Mouse (Mus musculus) embryonic facial prominence, embryonic 15.5 days (tissue): ENCODE measurements around the gene Prrt1. TPM values are rescaled to one million over a fixed set of nuclear protein-coding genes. Genes with fewer than 3 reads are reported as not detected.

Source experiments
- ATAC-seq: fragments of 200-750 bp; cut with Nextera tagmentation; 2 replicates; pipeline ENCODE4 v1.8.0; 2017; ENCODE audit warnings: low read depth, moderate TSS enrichment; ENCODE audit not compliant: insufficient number of reproducible peaks, low FRiP score, low TSS enrichment
- H3K27ac ChIP-seq: fragments of 300-500 bp; sonication (generic); replicated peaks from 2 replicates; pipeline ENCODE4 v1.5.1; 2015; ENCODE audit warnings: mild to moderate bottlenecking, inconsistent platforms
- H3K27me3 ChIP-seq: fragments of 300-500 bp; sonication (generic); 2 replicates; pipeline ENCODE4 v1.6.1; 2015; ENCODE audit warnings: inconsistent platforms
- H3K36me3 ChIP-seq: fragments of 300-500 bp; sonication (generic); 2 replicates; pipeline ENCODE4 v1.6.1; 2015; ENCODE audit warnings: mild to moderate bottlenecking, inconsistent platforms
- H3K4me1 ChIP-seq: fragments of 300-500 bp; sonication (generic); 2 replicates; pipeline ENCODE4 v1.6.1; 2015; ENCODE audit warnings: inconsistent platforms
- H3K4me2 ChIP-seq: fragments of 300-500 bp; sonication (generic); replicated peaks from 2 replicates; pipeline ENCODE4 v1.6.1; 2015; ENCODE audit warnings: mild to moderate bottlenecking, inconsistent platforms
- H3K4me3 ChIP-seq: fragments of 300-500 bp; sonication (generic); replicated peaks from 2 replicates; pipeline ENCODE4 v1.5.1; 2015; ENCODE audit warnings: mild to moderate bottlenecking, inconsistent platforms
- H3K9ac ChIP-seq: fragments of 300-500 bp; sonication (generic); 2 replicates; pipeline ENCODE4 v1.6.1; 2015; ENCODE audit warnings: inconsistent platforms
- H3K9me3 ChIP-seq: fragments of 300-500 bp; sonication (generic); replicated peaks from 2 replicates; pipeline ENCODE4 v1.6.1; 2016; ENCODE audit warnings: inconsistent platforms
- WGBS: fragments of 180-500 bp; shearing (Covaris S2); methylation state at CpG from one replicate; pipeline ENCODE4 v1.1.7; 2015; 5-methylcytosine and 5-hydroxymethylcytosine counted together
- polyA plus RNA-seq: library from polyadenylated mRNA; unstranded; fragments of >200 nt; fragmentation: Nextera tagmentation; extraction: Ambion mirVana; gene quantifications from 2 replicates; pipeline ENCODE4 v1.2.1, GENCODE M21; 2015

Gene Prrt1
- polyA plus RNA-seq, result 1.3 and 1.5 TPM in 2 replicates

DNA sequence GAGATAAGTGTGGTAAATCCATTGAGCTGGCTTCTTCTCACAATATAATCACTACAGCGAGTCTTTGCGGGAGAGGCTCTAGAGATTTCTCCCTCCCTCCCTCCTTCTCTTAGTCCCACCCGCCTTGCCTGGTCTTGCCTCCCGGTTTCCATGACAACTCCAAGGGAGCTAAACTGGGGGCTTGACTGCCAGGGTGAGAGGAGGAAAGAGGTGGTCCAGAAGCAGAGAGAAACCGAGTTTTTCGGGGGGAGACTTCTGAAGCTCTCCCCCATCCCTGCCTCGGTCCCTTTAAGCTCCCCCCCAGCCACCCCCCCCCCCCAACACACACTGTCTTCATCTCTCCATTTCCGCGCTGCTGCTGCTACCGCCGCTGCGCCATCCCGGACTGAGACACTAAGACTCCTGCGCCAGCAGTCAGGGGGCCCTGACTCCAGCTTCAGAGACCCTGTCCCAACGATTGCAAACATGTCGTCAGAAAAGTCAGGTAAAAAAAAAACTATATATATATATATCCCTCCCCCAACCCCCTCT is at the start of gene Prrt1:
Gene Prrt1 (plus strand): TSS at position 313 of the 531 bp plus-strand sequence.
- peaks cover 63% of the 10 kb centered on the region for H3K4me1 ChIP-seq
- no peak for ATAC-seq

DNA sequence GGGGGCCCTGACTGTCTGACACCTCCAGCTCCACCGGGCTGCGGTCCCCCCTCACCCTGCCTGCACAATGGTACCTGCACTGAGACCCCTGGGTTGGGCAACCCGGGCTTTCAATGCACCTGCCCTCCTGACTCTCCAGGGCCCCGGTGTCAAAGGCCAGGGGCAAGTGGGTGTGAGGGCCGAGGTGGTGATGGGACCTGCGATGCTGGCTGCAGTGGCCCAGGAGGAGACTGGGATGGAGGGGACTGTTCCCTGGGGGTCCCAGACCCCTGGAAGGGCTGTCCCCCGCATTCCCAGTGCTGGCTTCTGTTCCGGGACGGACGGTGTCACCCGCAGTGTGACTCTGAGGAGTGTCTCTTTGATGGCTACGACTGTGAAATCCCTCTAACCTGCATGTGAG is 46.8 kb upstream of the Prrt1 start:
- ATAC-seq, result no peak
- Histone ChIP-seq H3K36me3 (no peaks in the 10 kb centered on the region), H3K4me2 (no peak overlapping the region), H3K4me1 (peaks cover 13% of the 10 kb centered on the region), H3K9ac (no peak overlapping the region), H3K27me3 (no peaks in the 10 kb centered on the region), H3K9me3 (no peaks in the 10 kb centered on the region), H3K27ac (no peak overlapping the region), H3K4me3 (no peak overlapping the region)
- WGBS, result 84% methylated on average over 12 of the region's 12 CpGs

More for the DNA sequence above, at the start of gene Prrt1:
- peaks cover 22% of the 10 kb centered on the region for H3K27me3 ChIP-seq
- 5% methylated on average over 16 of the region's 16 CpGs for WGBS
- H3K9me3 ChIP-seq, result no peaks in the 10 kb centered on the region
- H3K9ac ChIP-seq, result peak within 1 kb of the TSS; percentile 73; the same call in 1 of the 2 replicates
- H3K27ac ChIP-seq, result peak within 1 kb of the TSS; percentile 97
- H3K4me2 ChIP-seq, result peak within 1 kb of the TSS; percentile 86
- peak within 1 kb of the TSS; percentile 78 for H3K4me3 ChIP-seq
- H3K36me3 ChIP-seq, result peaks cover 6% of the 10 kb centered on the region; the same call in 1 of the 2 replicates

DNA sequence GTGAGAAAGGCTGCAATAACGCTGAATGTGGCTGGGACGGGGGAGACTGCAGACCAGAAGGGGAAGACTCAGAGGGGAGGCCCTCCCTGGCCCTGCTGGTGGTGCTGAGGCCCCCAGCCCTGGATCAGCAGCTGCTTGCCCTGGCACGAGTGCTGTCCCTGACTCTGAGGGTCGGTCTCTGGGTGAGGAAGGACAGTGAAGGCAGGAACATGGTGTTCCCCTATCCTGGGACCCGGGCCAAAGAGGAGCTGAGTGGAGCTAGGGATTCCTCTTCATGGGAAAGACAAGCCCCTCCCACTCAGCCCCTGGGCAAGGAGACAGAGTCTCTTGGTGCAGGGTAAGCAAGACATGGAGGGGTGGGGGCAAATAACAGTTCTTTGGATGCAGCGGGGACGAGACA is 45.9 kb upstream of the Prrt1 start:
- no peaks in the 10 kb centered on the region for H3K9me3 ChIP-seq
- H3K9ac ChIP-seq, result no peak overlapping the region
- peaks cover 18% of the 10 kb centered on the region for H3K4me1 ChIP-seq
- H3K27me3 ChIP-seq, result no peaks in the 10 kb centered on the region
- 40% methylated on average over 7 of the region's 7 CpGs for WGBS
- no peak overlapping the region for H3K4me3 ChIP-seq
- no peak overlapping the region for H3K4me2 ChIP-seq
- H3K36me3 ChIP-seq, result no peaks in the 10 kb centered on the region
- ATAC-seq, result no peak
- H3K27ac ChIP-seq, result no peak overlapping the region

DNA sequence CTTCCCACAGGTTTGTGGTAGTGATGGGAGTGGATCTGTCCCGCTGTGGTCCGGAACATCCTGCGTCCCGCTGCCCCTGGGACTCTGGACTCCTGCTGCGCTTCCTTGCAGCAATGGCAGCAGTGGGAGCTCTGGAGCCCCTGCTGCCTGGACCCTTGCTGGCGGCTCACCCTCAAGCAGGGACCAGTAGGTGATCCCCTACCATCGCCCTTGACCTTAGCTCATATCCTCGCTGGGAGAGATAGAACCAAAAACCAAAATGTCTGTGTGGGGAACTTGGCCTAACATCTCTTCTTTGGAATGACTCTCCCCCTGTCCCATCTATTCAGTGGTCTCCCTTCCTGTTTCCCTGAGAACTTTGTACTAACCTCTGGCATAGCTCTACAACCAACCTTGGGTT is 45.5 kb upstream of the Prrt1 start:
- Histone ChIP-seq H3K4me3 (no peak overlapping the region), H3K36me3 (no peaks in the 10 kb centered on the region), H3K9me3 (no peaks in the 10 kb centered on the region), H3K4me2 (no peak overlapping the region), H3K9ac (no peak overlapping the region), H3K4me1 (peaks cover 22% of the 10 kb centered on the region), H3K27ac (no peak overlapping the region), H3K27me3 (no peaks in the 10 kb centered on the region)
- 74% methylated on average over 8 of the region's 8 CpGs for WGBS
- no peak for ATAC-seq

GRCm38 (mm10) chr17:34585121-34585520 is 44.2 kb upstream of the Prrt1 start:
- Histone ChIP-seq H3K4me2 (no peak overlapping the region), H3K9me3 (no peaks in the 10 kb centered on the region), H3K4me3 (no peak overlapping the region), H3K27me3 (no peaks in the 10 kb centered on the region), H3K9ac (no peak overlapping the region), H3K36me3 (no peaks in the 10 kb centered on the region), H3K4me1 (peaks cover 35% of the 10 kb centered on the region), H3K27ac (no peak overlapping the region)
- no peak for ATAC-seq
- 87% methylated on average over 8 of the region's 8 CpGs for WGBS

DNA sequence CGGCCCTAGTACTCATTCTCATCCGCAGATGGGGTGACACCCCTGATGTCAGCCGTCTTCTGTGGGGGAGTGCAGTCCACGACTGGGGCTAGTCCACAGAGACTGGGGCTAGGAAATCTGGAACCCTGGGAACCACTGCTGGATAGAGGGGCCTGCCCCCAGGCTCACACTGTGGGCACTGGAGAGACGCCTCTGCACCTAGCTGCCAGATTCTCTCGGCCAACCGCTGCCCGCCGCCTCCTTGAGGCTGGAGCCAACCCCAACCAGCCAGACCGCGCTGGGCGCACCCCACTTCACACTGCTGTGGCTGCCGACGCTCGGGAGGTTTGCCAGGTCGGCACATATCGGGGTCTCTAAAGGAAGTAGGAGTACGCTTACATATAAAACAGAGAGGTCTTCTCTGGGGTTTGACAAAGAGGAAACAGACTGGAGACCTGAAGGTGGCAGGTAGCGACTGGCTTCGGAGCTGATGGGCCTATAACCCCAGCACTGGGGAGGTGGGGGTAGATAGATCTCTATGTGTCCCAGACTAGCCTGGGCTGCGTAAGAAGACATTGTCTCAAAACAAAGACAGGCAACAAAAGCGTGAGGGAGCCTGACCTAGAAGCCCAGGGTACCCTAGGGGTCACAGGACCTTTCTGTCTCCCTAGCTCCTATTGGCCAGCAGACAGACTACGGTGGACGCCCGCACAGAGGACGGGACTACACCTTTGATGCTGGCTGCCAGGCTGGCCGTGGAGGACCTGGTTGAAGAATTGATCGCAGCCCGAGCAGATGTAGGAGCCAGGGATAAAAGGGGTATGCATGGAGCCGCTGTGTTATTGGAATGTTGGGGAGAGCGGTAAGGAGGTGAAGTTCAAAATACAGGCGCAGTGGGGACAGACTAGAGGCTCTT is 43.2 kb upstream of the Prrt1 start:
- peak overlapping the region; percentile 98 for H3K27ac ChIP-seq
- H3K27me3 ChIP-seq, result no peaks in the 10 kb centered on the region
- no peaks in the 10 kb centered on the region for H3K36me3 ChIP-seq
- H3K4me2 ChIP-seq, result peak overlapping the region; percentile 95
- no peak for ATAC-seq
- peak overlapping the region; percentile 84 for H3K4me3 ChIP-seq
- peak overlapping the region; percentile 90 for H3K9ac ChIP-seq
- H3K9me3 ChIP-seq, result no peaks in the 10 kb centered on the region
- WGBS, result 23% methylated on average over 32 of the region's 32 CpGs
- H3K4me1 ChIP-seq, result peaks cover 45% of the 10 kb centered on the region

DNA sequence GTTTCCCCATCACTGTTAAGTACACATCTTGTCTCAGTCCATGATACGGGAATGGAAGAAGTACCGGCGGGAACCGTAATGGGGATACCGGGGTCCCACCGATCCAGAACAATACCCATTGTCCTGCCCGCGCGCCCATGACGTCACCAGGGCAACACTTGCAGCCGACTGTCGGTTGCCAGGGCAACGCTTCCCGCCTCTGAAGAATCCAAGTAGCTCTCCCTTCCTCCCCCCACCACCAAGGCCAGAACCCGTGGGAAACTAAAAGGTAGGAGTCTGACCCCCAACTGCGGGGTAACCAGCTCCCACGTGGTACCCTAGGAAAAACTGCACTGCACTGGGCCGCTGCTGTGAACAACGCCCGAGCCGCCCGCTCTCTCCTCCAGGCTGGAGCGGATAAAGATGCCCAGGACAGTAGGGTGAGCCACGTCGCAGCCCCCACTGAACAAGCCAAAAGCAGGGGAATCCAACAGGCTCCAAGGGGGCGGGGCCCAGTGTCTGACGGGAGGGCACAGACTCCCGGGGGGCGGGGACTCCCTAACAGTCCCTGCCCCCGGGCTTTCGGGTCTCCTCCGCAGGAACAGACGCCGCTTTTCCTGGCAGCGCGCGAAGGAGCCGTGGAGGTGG is 42.4 kb upstream of the Prrt1 start:
- Histone ChIP-seq H3K4me3 (peak overlapping the region; percentile 84), H3K27ac (peak overlapping the region; percentile 98), H3K36me3 (no peaks in the 10 kb centered on the region), H3K4me2 (peak overlapping the region; percentile 95), H3K9me3 (no peaks in the 10 kb centered on the region), H3K9ac (peak overlapping the region; percentile 90), H3K27me3 (no peaks in the 10 kb centered on the region), H3K4me1 (peaks cover 51% of the 10 kb centered on the region)
- peak; percentile 89 for ATAC-seq
- WGBS, result under 1% methylated on average over 38 of the region's 38 CpGs

- WGBS, result 0% methylated on average over 50 of the region's 50 CpGs
Observed at GRCm38 (mm10) chr17:34587423-34587811, 41.9 kb upstream of the Prrt1 start.

DNA sequence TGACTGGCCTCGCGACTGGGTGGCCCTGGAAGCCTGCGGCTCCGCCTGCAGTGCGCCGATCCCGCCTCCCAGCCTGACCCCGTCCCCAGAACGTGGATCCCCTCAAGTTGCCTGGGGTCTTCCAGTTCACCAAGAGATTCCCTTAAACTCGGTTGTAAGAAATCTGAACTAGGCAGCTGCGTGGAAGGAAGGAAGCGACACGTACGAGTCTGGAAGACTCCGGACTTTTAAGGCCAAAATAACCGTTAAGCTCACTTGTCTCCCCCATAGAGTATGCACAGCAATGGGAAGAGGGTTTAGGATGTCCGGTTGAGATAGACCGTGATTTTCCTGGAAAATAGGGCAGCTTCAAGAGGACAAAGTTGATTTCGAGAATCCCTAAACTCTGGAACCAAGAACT is 41.5 kb upstream of the Prrt1 start:
- H3K9me3 ChIP-seq, result no peaks in the 10 kb centered on the region
- H3K4me3 ChIP-seq, result peak overlapping the region; percentile 84
- ATAC-seq, result no peak
- peak overlapping the region; percentile 98 for H3K27ac ChIP-seq
- no peaks in the 10 kb centered on the region for H3K27me3 ChIP-seq
- 3% methylated on average over 19 of the region's 19 CpGs for WGBS
- peak overlapping the region; percentile 95 for H3K4me2 ChIP-seq
- peaks cover 51% of the 10 kb centered on the region for H3K4me1 ChIP-seq
- no peaks in the 10 kb centered on the region for H3K36me3 ChIP-seq
- peak overlapping the region; percentile 90 for H3K9ac ChIP-seq

More at GRCm38 (mm10) chr17:34587423-34587811, 41.9 kb upstream of the Prrt1 start:
- Histone ChIP-seq H3K9me3 (no peaks in the 10 kb centered on the region), H3K36me3 (no peaks in the 10 kb centered on the region), H3K9ac (peak overlapping the region; percentile 90), H3K27me3 (no peaks in the 10 kb centered on the region), H3K4me1 (peaks cover 51% of the 10 kb centered on the region), H3K4me2 (peak overlapping the region; percentile 95), H3K27ac (peak overlapping the region; percentile 98), H3K4me3 (peak overlapping the region; percentile 84)
- ATAC-seq, result peak; percentile 87

GRCm38 (mm10) chr17:34588767-34589166 is 40.6 kb upstream of the Prrt1 start:
- Histone ChIP-seq H3K36me3 (no peaks in the 10 kb centered on the region), H3K4me2 (no peak overlapping the region), H3K9me3 (no peaks in the 10 kb centered on the region), H3K27me3 (no peaks in the 10 kb centered on the region), H3K4me1 (peaks cover 58% of the 10 kb centered on the region), H3K9ac (no peak overlapping the region), H3K4me3 (no peak overlapping the region), H3K27ac (no peak overlapping the region)
- ATAC-seq, result no peak
- WGBS, result 49% methylated on average over 3 of the region's 3 CpGs

GRCm38 (mm10) chr17:34589206-34589605 is 40.1 kb upstream of the Prrt1 start:
- H3K36me3 ChIP-seq, result no peaks in the 10 kb centered on the region
- peaks cover 63% of the 10 kb centered on the region for H3K4me1 ChIP-seq
- ATAC-seq, result no peak
- no peak overlapping the region; the same call in 1 of the 2 replicates for H3K4me2 ChIP-seq
- no peak overlapping the region for H3K9ac ChIP-seq
- no peak overlapping the region for H3K4me3 ChIP-seq
- no peaks in the 10 kb centered on the region for H3K27me3 ChIP-seq
- H3K27ac ChIP-seq, result no peak overlapping the region
- no peaks in the 10 kb centered on the region for H3K9me3 ChIP-seq
- 29% methylated on average over 7 of the region's 7 CpGs for WGBS
